Mouse (Mus musculus): ENCODE measurements around the gene Gldn. TPM values are rescaled to one million over a fixed set of nuclear protein-coding genes. Genes with fewer than 3 reads are reported as not detected.
A peak's percentile ranks its signal among the peaks of the same experiment; 100 is the strongest.

Gldn gene
- not detected in 2 replicates for total RNA-seq (2014; fragmentation: Nextera tagmentation)
- not detected in 2 replicates for total RNA-seq (2017)

GRCm38 (mm10) chr9:54286331-54286987 is at the start of gene Gldn:
TSS of gene Gldn (plus strand) at chr9:54286486.
- no peak for ATAC-seq (replicated peaks; ENCODE audit: low FRiP score, low TSS enrichment, poor library complexity, severe bottlenecking)

- no peak for ATAC-seq (replicated peaks; ENCODE audit: low FRiP score, low TSS enrichment, poor library complexity, severe bottlenecking)
These were observed 41.2 kb upstream of the Gldn start for GRCm38 (mm10) chr9:54244869-54245665.

GRCm38 (mm10) chr9:54264754-54265153 is 21.5 kb upstream of the Gldn start:
- no peak for ATAC-seq (replicated peaks; ENCODE audit: low FRiP score, low TSS enrichment, poor library complexity, severe bottlenecking)

GRCm38 (mm10) chr9:54268010-54268409 is 18.3 kb upstream of the Gldn start, which contains the start of gene Cyp19a1:
TSS of gene Cyp19a1 (minus strand) at chr9:54268110.
- ATAC-seq (replicated peaks; ENCODE audit: low FRiP score, low TSS enrichment, poor library complexity, severe bottlenecking): no peak

GRCm38 (mm10) chr9:54269987-54270386 is 16.3 kb upstream of the Gldn start:
- no peak for ATAC-seq (replicated peaks; ENCODE audit: low FRiP score, low TSS enrichment, poor library complexity, severe bottlenecking)

- no peak for ATAC-seq (replicated peaks; ENCODE audit: low FRiP score, low TSS enrichment, poor library complexity, severe bottlenecking)
These were observed 15.4 kb upstream of the Gldn start for GRCm38 (mm10) chr9:54270889-54271288.

- ATAC-seq (replicated peaks; ENCODE audit: low FRiP score, low TSS enrichment, poor library complexity, severe bottlenecking): no peak
These were observed 11.0 kb upstream of the Gldn start for GRCm38 (mm10) chr9:54275283-54275682.

- no peak for ATAC-seq (replicated peaks; ENCODE audit: low FRiP score, low TSS enrichment, poor library complexity, severe bottlenecking)
These were observed 7.2 kb upstream of the Gldn start for GRCm38 (mm10) chr9:54279046-54279589.

GRCm38 (mm10) chr9:54287804-54288203 is 1.5 kb downstream of the Gldn start:
- ATAC-seq (replicated peaks; ENCODE audit: low FRiP score, low TSS enrichment, poor library complexity, severe bottlenecking): no peak

GRCm38 (mm10) chr9:54299389-54299788 is 13.1 kb downstream of the Gldn start:
- no peak for ATAC-seq (replicated peaks; ENCODE audit: low FRiP score, low TSS enrichment, poor library complexity, severe bottlenecking)

- no peak for ATAC-seq (replicated peaks; ENCODE audit: low FRiP score, low TSS enrichment, poor library complexity, severe bottlenecking)
These were observed 13.5 kb downstream of the Gldn start for GRCm38 (mm10) chr9:54299792-54300191.

- ATAC-seq (replicated peaks; ENCODE audit: low FRiP score, low TSS enrichment, poor library complexity, severe bottlenecking): no peak
These were observed 15.0 kb downstream of the Gldn start for GRCm38 (mm10) chr9:54301255-54301654.

- no peak for ATAC-seq (replicated peaks; ENCODE audit: low FRiP score, low TSS enrichment, poor library complexity, severe bottlenecking)
These were observed 21.9 kb downstream of the Gldn start for GRCm38 (mm10) chr9:54308209-54308608.

GRCm38 (mm10) chr9:54308751-54309358 is 22.6 kb downstream of the Gldn start:
- no peak for ATAC-seq (replicated peaks; ENCODE audit: low FRiP score, low TSS enrichment, poor library complexity, severe bottlenecking)

GRCm38 (mm10) chr9:54316363-54316762 is 30.1 kb downstream of the Gldn start:
- no peak for ATAC-seq (replicated peaks; ENCODE audit: low FRiP score, low TSS enrichment, poor library complexity, severe bottlenecking)

GRCm38 (mm10) chr9:54323456-54323855 is 37.2 kb downstream of the Gldn start:
- ATAC-seq (replicated peaks; ENCODE audit: low FRiP score, low TSS enrichment, poor library complexity, severe bottlenecking): peak; percentile 77

GRCm38 (mm10) chr9:54329201-54329600 is 42.9 kb downstream of the Gldn start:
- ATAC-seq (replicated peaks; ENCODE audit: low FRiP score, low TSS enrichment, poor library complexity, severe bottlenecking): no peak

GRCm38 (mm10) chr9:54335582-54335981 is 49.3 kb downstream of the Gldn start:
- ATAC-seq (replicated peaks; ENCODE audit: low FRiP score, low TSS enrichment, poor library complexity, severe bottlenecking): no peak

GRCm38 (mm10) chr9:54336532-54337144 is 50.4 kb downstream of the Gldn start:
- peak; percentile 37; the same call in 1 of the 2 replicates for ATAC-seq (replicated peaks; ENCODE audit: low FRiP score, low TSS enrichment, poor library complexity, severe bottlenecking)

- no peak for ATAC-seq (replicated peaks; ENCODE audit: low FRiP score, low TSS enrichment, poor library complexity, severe bottlenecking)
These were observed 55.7 kb downstream of the Gldn start for GRCm38 (mm10) chr9:54342026-54342425.
